Mouse (Mus musculus): ENCODE measurements around the gene Il23r. TPM values are rescaled to one million over a fixed set of nuclear protein-coding genes. Genes with fewer than 3 reads are reported as not detected.

The Il23r gene
- polyA plus RNA-seq, 1 experiment from 2014 or later = not detected

GRCm38 (mm10) chr6:67413378-67413777 lies 78.3 kb downstream of the Il23r start:
- DNase-seq (ENCODE audit: low spot score) = no peak
- 82% methylated on average over 2 of the region's 2 CpGs for WGBS

GRCm38 (mm10) chr6:67405281-67405682 lies 86.4 kb downstream of the Il23r start:
- H3K4me1 ChIP-seq = no peaks in the 10 kb centered on the region
- WGBS = 90% methylated on average over 3 of the region's 3 CpGs
- H3K9me3 ChIP-seq (replicated peaks) = no peaks in the 10 kb centered on the region
- H3K27me3 ChIP-seq (ENCODE audit: low read depth, poor library complexity, severe bottlenecking) = no peaks in the 10 kb centered on the region
- no peak for DNase-seq (ENCODE audit: low spot score)
- no peak overlapping the region for H3K27ac ChIP-seq
- H3K4me3 ChIP-seq = no peak overlapping the region
- H3K36me3 ChIP-seq = no peaks in the 10 kb centered on the region

More at GRCm38 (mm10) chr6:67413378-67413777, 78.3 kb downstream of the Il23r start:
- no peak overlapping the region for H3K27ac ChIP-seq
- H3K36me3 ChIP-seq = no peaks in the 10 kb centered on the region
- no peaks in the 10 kb centered on the region for H3K4me1 ChIP-seq
- H3K4me3 ChIP-seq = no peak overlapping the region
- no peaks in the 10 kb centered on the region for H3K27me3 ChIP-seq (ENCODE audit: low read depth, poor library complexity, severe bottlenecking)
- H3K9me3 ChIP-seq (replicated peaks) = no peaks in the 10 kb centered on the region

DNA sequence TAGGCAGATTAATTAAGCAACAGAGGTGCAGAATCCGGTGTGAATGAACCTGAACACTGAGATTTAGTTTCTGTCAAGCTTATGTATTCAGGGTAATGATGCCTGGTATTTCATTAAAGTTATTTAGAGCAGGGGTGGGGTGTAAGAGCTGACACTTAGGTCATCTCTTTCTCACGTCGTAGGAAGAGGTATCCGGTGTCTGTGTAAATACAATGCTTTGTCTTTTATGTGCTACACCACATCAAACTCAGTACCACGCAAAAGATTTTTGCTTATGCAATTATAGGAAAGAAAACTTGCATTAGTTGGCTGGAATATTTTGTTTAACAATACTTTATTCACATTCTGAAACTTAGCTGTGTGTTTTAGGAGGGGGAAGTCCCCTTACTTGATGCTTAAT lies 92.1 kb downstream of the Il23r start:
- H3K36me3 ChIP-seq = no peaks in the 10 kb centered on the region
- H3K27ac ChIP-seq = no peak overlapping the region
- no peaks in the 10 kb centered on the region for H3K4me1 ChIP-seq
- H3K27me3 ChIP-seq (ENCODE audit: low read depth, poor library complexity, severe bottlenecking) = no peaks in the 10 kb centered on the region
- H3K4me3 ChIP-seq = no peak overlapping the region
- H3K9me3 ChIP-seq (replicated peaks) = no peaks in the 10 kb centered on the region
- 81% methylated on average over 5 of the region's 5 CpGs for WGBS
- no peak for DNase-seq (ENCODE audit: low spot score)

- peak; percentile 39 for DNase-seq (ENCODE audit: low spot score)
- Histone ChIP-seq H3K4me3 (peak within 1 kb of the TSS; percentile 47), H3K27ac (no peak within 1 kb of the TSS), H3K27me3 (ENCODE audit: low read depth, poor library complexity, severe bottlenecking) (peaks cover 17% of the 10 kb centered on the region), H3K4me1 (peaks cover 6% of the 10 kb centered on the region), H3K36me3 (no peaks in the 10 kb centered on the region), H3K9me3 (replicated peaks) (no peaks in the 10 kb centered on the region)
- 4% methylated on average over 26 of the region's 26 CpGs for WGBS
Observed at GRCm38 (mm10) chr6:67375982-67376391, 115.7 kb downstream of the Il23r start, which contains the start of gene Il12rb2. Il12rb2 (minus strand) TSS chr6:67376188.

Other genes with a start within 250 kb of the Il23r start
- gene Il12rb2, start 115.7 kb downstream of the Il23r start, polyA plus RNA-seq (2016; fragmentation: Nextera tagmentation; extraction: Ambion mirVana) = 0.06 TPM in 1 of 2 replicates, not detected in the other
- 7.2 and 13.2 TPM in 2 replicates for gene Tacstd2, start 43.9 kb upstream of the Il23r start, polyA plus RNA-seq (2016; fragmentation: Nextera tagmentation; extraction: Ambion mirVana)